Mouse (Mus musculus) liver, embryonic 11.5 days (tissue): Measurements from ENCODE around the gene Vps8. TPM values are rescaled to one million over a fixed set of nuclear protein-coding genes. Genes with fewer than 3 reads are reported as not detected.
A peak's percentile ranks its signal among the peaks of the same experiment; 100 is the strongest.
"Not testable (repeated sequence)": the region's sequence is repeated elsewhere in the genome, so short reads cannot be mapped to it uniquely, and the experiment has no call there.

Experiments used
- ATAC-seq: fragments of 200-750 bp; cut with Nextera tagmentation; replicated peaks from 2 replicates; pipeline ENCODE4 v1.8.0; 2017; ENCODE audit warnings: moderate number of reproducible peaks, mild to moderate bottlenecking, moderate TSS enrichment, moderate library complexity; ENCODE audit not compliant: low FRiP score
- DNase-seq: peaks from one replicate; pipeline ENCODE4 v3.0.0-alpha.2; 2017; ENCODE audit warnings: low spot score
- H3K27ac ChIP-seq: fragments of 300-500 bp; sonication (generic); 2 replicates; pipeline ENCODE4 v1.5.1; 2014; ENCODE audit warnings: mild to moderate bottlenecking, low read depth, low read length, control low read depth
- H3K27me3 ChIP-seq: fragments of 300-500 bp; sonication (generic); replicated peaks from 2 replicates; pipeline ENCODE4 v1.6.1; 2014; ENCODE audit warnings: low read length, mixed read lengths; ENCODE audit not compliant: control insufficient read depth, insufficient read depth
- H3K36me3 ChIP-seq: fragments of 300-500 bp; sonication (generic); 2 replicates; pipeline ENCODE4 v1.6.1; 2014; ENCODE audit warnings: mild to moderate bottlenecking, low read length, moderate library complexity, mixed read lengths; ENCODE audit not compliant: control insufficient read depth, insufficient read depth
- H3K4me1 ChIP-seq: fragments of 300-500 bp; sonication (generic); replicated peaks from 2 replicates; pipeline ENCODE4 v1.6.1; 2014; ENCODE audit warnings: low read length, mixed read lengths; ENCODE audit not compliant: control insufficient read depth, insufficient read depth
- H3K4me2 ChIP-seq: fragments of 300-500 bp; sonication (generic); 2 replicates; pipeline ENCODE4 v1.6.1; 2014; ENCODE audit warnings: mild to moderate bottlenecking, control low read depth, moderate library complexity
- H3K4me3 ChIP-seq: fragments of 300-500 bp; sonication (generic); 2 replicates; pipeline ENCODE4 v1.5.1; 2014; ENCODE audit warnings: low read depth, low read length, control low read depth
- H3K9ac ChIP-seq: fragments of 300-500 bp; sonication (generic); 2 replicates; pipeline ENCODE4 v1.6.1; 2014; ENCODE audit warnings: low read depth, low read length, control low read depth
- H3K9me3 ChIP-seq: fragments of 300-500 bp; sonication (generic); 2 replicates; pipeline ENCODE4 v1.6.1; 2016; ENCODE audit warnings: low read length, inconsistent platforms, mixed read lengths; ENCODE audit not compliant: control insufficient read depth
- WGBS: fragments of 180-500 bp; shearing (Covaris S2); extraction: QIAGEN DNeasy Blood & Tissue Kit; methylation state at CpG from one replicate; pipeline ENCODE4 v1.1.7; 2014; 5-methylcytosine and 5-hydroxymethylcytosine counted together
- polyA plus RNA-seq: library from polyadenylated mRNA; unstranded; fragments of >200 nt; fragmentation: Nextera tagmentation; extraction: Ambion mirVana; gene quantifications from 2 replicates; pipeline ENCODE4 v1.2.1, GENCODE M21; 2014

Gene Vps8
- polyA plus RNA-seq, 1 experiment from 2014 or later: 15.9 TPM

- Histone ChIP-seq H3K9ac (no peak overlapping the region), H3K27me3 (no peaks in the 10 kb centered on the region), H3K27ac (no peak overlapping the region), H3K36me3 (no peaks in the 10 kb centered on the region), H3K4me1 (no peaks in the 10 kb centered on the region), H3K4me2 (no peak overlapping the region), H3K4me3 (no peak overlapping the region), H3K9me3 (no peaks in the 10 kb centered on the region)
- ATAC-seq (no peak), DNase-seq (no peak)
- WGBS: 79% methylated on average over 4 of the region's 4 CpGs
These were observed 249.0 kb downstream of the Vps8 start for GRCm38 (mm10) chr16:21671878-21672277.

DNA sequence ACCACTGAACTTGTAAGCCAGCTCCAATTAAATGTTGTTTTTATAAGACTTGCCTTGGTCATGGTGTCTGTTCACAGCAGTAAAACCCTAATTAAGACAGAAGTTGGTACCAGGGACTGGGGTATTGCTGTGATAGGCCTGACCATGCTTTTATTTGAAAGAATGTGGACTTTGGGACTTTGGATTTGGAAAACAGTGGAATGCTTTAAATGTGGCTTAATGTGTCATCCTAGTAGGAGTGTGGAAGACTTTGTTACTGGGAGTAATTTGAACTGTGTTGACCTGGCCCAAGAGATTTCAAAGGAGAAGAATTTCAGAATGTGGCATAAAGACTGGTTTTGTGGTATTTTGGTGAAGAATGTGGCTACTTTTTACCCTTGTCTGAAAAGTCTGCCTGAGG lies 250.1 kb downstream of the Vps8 start:
- not testable (repeated sequence) for H3K4me2 ChIP-seq, H3K4me3 ChIP-seq, ATAC-seq, DNase-seq, H3K9ac ChIP-seq, H3K27ac ChIP-seq, H3K9me3 ChIP-seq, H3K36me3 ChIP-seq, H3K27me3 ChIP-seq, H3K4me1 ChIP-seq

DNA sequence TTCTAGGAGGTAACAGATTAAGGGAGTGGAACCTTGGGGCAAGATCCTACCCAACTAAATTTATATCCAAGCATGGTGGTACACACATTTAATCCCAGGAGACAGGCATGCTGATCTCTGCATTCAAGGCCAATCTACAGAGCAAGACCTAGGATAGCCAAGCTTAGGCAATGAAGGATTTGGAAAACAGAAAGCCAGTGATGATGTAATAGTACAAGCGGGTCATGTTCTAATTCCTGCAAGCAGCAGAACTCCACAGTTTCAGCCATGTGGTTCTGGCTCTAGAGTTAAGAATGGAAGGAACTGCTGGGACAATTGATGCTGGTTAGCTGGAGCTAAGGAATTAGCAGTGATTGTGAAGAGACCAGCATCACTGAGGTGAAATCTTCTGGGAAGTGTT lies 250.7 kb downstream of the Vps8 start:
- not testable (repeated sequence) for ATAC-seq, H3K9me3 ChIP-seq, H3K36me3 ChIP-seq, DNase-seq, H3K4me3 ChIP-seq, H3K9ac ChIP-seq, H3K27ac ChIP-seq, H3K4me1 ChIP-seq, H3K4me2 ChIP-seq, H3K27me3 ChIP-seq
- 85% methylated on average over 1 of the region's 1 CpGs for WGBS

- H3K4me3 ChIP-seq: no peak overlapping the region
- no peaks in the 10 kb centered on the region for H3K9me3 ChIP-seq
- ATAC-seq (no peak), DNase-seq (no peak)
- no peaks in the 10 kb centered on the region for H3K4me1 ChIP-seq
- no peaks in the 10 kb centered on the region for H3K36me3 ChIP-seq
- H3K27ac ChIP-seq: no peak overlapping the region
- no peak overlapping the region for H3K4me2 ChIP-seq
- no peaks in the 10 kb centered on the region for H3K27me3 ChIP-seq
- 82% methylated on average over 7 of the region's 7 CpGs for WGBS
- H3K9ac ChIP-seq: no peak overlapping the region
These were observed 253.9 kb downstream of the Vps8 start for GRCm38 (mm10) chr16:21676791-21677190.

- no peak overlapping the region for H3K4me2 ChIP-seq
These were observed 264.5 kb downstream of the Vps8 start for GRCm38 (mm10) chr16:21687406-21687805.

GRCm38 (mm10) chr16:21689141-21689540 lies 266.2 kb downstream of the Vps8 start:
- no peak for DNase-seq
- Histone ChIP-seq H3K9ac (no peak overlapping the region), H3K9me3 (no peaks in the 10 kb centered on the region), H3K4me3 (no peak overlapping the region), H3K36me3 (no peaks in the 10 kb centered on the region), H3K27me3 (peaks cover 18% of the 10 kb centered on the region), H3K4me1 (no peaks in the 10 kb centered on the region), H3K27ac (no peak overlapping the region), H3K4me2 (no peak overlapping the region)
- ATAC-seq: no peak
- 56% methylated on average over 5 of the region's 5 CpGs for WGBS

More at GRCm38 (mm10) chr16:21687406-21687805, 264.5 kb downstream of the Vps8 start:
- no peak overlapping the region for H3K4me3 ChIP-seq
- H3K27me3 ChIP-seq: peaks cover 2% of the 10 kb centered on the region; the same call in 1 of the 2 replicates
- H3K36me3 ChIP-seq: no peaks in the 10 kb centered on the region
- H3K4me1 ChIP-seq: no peaks in the 10 kb centered on the region
- no peak overlapping the region for H3K9ac ChIP-seq
- no peak for ATAC-seq
- 70% methylated on average over 5 of the region's 5 CpGs for WGBS
- no peak overlapping the region for H3K27ac ChIP-seq
- no peaks in the 10 kb centered on the region for H3K9me3 ChIP-seq
- DNase-seq: no peak

- Histone ChIP-seq H3K9me3 (no peaks in the 10 kb centered on the region), H3K27me3 (peaks cover 29% of the 10 kb centered on the region), H3K9ac (no peak overlapping the region), H3K4me1 (peaks cover 3% of the 10 kb centered on the region; the same call in 1 of the 2 replicates), H3K4me3 (no peak overlapping the region), H3K27ac (no peak overlapping the region), H3K36me3 (no peaks in the 10 kb centered on the region), H3K4me2 (no peak overlapping the region)
- ATAC-seq (no peak), DNase-seq (no peak)
- WGBS: 55% methylated on average over 5 of the region's 5 CpGs
These were observed 267.4 kb downstream of the Vps8 start for GRCm38 (mm10) chr16:21690216-21690755.

DNA sequence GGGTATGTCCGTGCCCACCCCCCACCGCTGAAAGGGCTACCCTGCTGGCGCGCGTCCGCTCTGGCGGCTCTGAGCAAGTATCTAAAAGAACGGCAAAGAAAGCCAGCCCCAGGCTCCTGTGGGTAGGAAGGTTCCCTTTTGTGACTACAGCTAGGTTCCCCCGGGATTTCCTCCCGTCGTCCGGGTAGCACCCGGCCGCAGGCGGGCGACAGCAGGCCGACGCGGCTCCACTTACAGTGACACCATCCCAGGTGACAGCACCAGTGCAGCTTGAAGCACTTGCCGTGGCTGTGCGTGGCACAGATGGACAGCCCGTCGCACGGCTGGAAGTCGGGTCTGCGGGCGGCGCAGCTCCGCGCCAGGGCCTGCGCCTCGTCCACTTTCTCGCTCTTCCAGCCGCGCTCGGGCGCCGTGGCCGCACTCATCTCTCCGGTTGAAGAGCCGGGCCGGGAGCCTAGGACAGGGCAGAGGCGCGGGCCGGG lies 271.1 kb downstream of the Vps8 start:
- WGBS: under 1% methylated on average over 45 of the region's 45 CpGs
- DNase-seq: peak; percentile 60

More for the DNA sequence above, 271.1 kb downstream of the Vps8 start:
- Histone ChIP-seq H3K27ac (peak overlapping the region; percentile 21; the same call in 1 of the 2 replicates), H3K9me3 (no peaks in the 10 kb centered on the region), H3K9ac (peak overlapping the region; percentile 66), H3K4me1 (peaks cover 3% of the 10 kb centered on the region; the same call in 1 of the 2 replicates), H3K27me3 (peaks cover 38% of the 10 kb centered on the region), H3K36me3 (no peaks in the 10 kb centered on the region), H3K4me3 (peak overlapping the region; percentile 71), H3K4me2 (peak overlapping the region; percentile 91)
- ATAC-seq: peak; percentile 37; the same call in 1 of the 2 replicates
